9 mouse cellular contexts compared by ENCODE assay signal in the genomic region with DNA sequence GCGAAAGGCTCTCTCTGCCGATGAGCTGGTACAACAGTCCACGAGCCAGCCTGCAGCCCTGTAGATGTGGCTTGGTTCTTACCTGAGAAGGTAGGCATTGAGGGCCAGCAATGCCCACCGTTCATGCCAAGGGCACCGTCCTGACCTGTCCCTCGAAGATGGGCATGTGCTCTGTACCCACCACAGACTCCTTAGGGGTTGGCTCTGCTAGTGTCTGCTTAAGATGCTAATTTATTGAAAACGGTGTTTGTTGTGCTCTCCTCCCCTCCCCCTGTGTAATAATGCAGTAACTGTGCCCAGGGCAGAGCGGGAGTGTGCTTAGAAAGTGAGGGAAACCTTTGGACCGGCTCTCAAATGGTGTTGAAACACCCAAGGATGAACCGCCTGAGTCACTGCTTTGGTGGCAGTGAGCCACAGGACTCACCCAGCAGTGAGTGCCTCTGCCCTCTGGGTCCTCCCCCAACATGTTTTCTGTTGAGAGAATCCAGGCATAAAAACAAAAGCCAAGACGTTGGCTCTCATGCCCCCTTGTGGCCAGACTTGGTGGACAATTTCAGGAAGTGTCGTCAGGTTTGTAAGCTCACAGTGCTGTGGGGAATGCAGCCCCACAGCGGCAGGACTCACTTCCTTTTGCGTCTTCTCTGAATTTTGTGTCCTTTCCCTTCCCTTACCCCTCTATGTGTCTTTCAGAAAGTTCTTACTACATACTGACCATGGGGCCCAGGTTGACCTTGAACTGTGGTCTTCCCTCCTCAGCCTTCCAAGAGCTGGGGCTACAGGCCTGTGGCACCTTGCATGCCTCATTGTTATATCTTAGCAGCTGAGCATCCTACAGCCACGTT.
DNase-seq lines count a peak whose midpoint lies in the region; ATAC-seq lines count a peak whose summit lies in the region.
"Had no signal": no experiment of that assay in that cellular context is flagged by ENCODE, and none has a peak within 500 bp of the region (broad histone marks: within the 10 kb centered on the region; RNA-seq: fewer than 3 reads in every experiment).

No protein-coding gene starts in this region.

- H3K27me3 ChIP-seq in heart, embryonic 14.5 days (ENCODE audit: control insufficient read depth, insufficient read depth, low read length), result no peaks in the 10 kb centered on the region
- H3K27me3 ChIP-seq in liver, embryonic 13.5 days, result no peaks in the 10 kb centered on the region
- no peaks in the 10 kb centered on the region for H3K27me3 ChIP-seq in stomach, embryonic 16.5 days (ENCODE audit: control insufficient read depth, insufficient read depth, low read length)

- H3K36me3 ChIP-seq in heart, embryonic 14.5 days (ENCODE audit: control insufficient read depth, insufficient read depth, low read length), result no peaks in the 10 kb centered on the region
- no peaks in the 10 kb centered on the region for H3K36me3 ChIP-seq in liver, embryonic 13.5 days
- H3K36me3 ChIP-seq in stomach, embryonic 16.5 days (ENCODE audit: control insufficient read depth, insufficient read depth, low read length), result no peaks in the 10 kb centered on the region

- peak overlapping the region; percentile 48; the same call in 1 of the 2 replicates for H3K9ac ChIP-seq in heart, embryonic 14.5 days (ENCODE audit: low read length)
- no peak overlapping the region for H3K9ac ChIP-seq in liver, embryonic 13.5 days
- peak overlapping the region; percentile 14; the same call in 1 of the 2 replicates for H3K9ac ChIP-seq in stomach, embryonic 16.5 days (ENCODE audit: low read length)

- H3K9me3 ChIP-seq in heart, embryonic 14.5 days (ENCODE audit: control insufficient read depth, low read length), result no peaks in the 10 kb centered on the region
- no peaks in the 10 kb centered on the region for H3K9me3 ChIP-seq in liver, embryonic 13.5 days (replicated peaks)
- H3K9me3 ChIP-seq in stomach, embryonic 16.5 days (replicated peaks; ENCODE audit: control insufficient read depth, low read length), result peaks cover 6% of the 10 kb centered on the region; the same call in 1 of the 2 replicates

- H3K4me2 ChIP-seq in heart, embryonic 14.5 days (ENCODE audit: low read length), result peak overlapping the region; percentile 48
- H3K4me2 ChIP-seq in liver, embryonic 13.5 days, result peak overlapping the region; percentile 6; the same call in 1 of the 2 replicates
- 0 out of 2 replicates have a peak overlapping the region, but pooled peaks have one; percentile 9 for H3K4me2 ChIP-seq in stomach, embryonic 16.5 days (ENCODE audit: low read depth, low read length)

- H3K27ac ChIP-seq in heart, embryonic 14.5 days (replicated peaks in 1 of 2; ENCODE audit: control insufficient read depth in 1 of 2, insufficient read depth in 1 of 2, low read depth in 2 of 2, low read length in 2 of 2), result peak overlapping the region in 1 of 2 experiments; percentile 74; a peak in 2 of 4 replicates
- no peak overlapping the region for H3K27ac ChIP-seq in liver, embryonic 13.5 days
- peak overlapping the region; percentile 57 for H3K27ac ChIP-seq in stomach, embryonic 16.5 days (ENCODE audit: low read length)

- H3K4me1 ChIP-seq in heart, embryonic 14.5 days (ENCODE audit: control insufficient read depth in 2 of 2, insufficient read depth in 2 of 2, low read length in 2 of 2), result peaks cover 6 to 11% of the 10 kb centered on the region in 2 experiments
- H3K4me1 ChIP-seq in liver, embryonic 13.5 days (replicated peaks), result peaks cover 11% of the 10 kb centered on the region
- peaks cover 9% of the 10 kb centered on the region for H3K4me1 ChIP-seq in stomach, embryonic 16.5 days (ENCODE audit: control insufficient read depth, insufficient read depth, low read length)

- 35% methylated on average over 15 of the region's 15 CpGs for WGBS in heart, embryonic 14.5 days
- WGBS in liver, embryonic 13.5 days (ENCODE audit: insufficient replicate concordance), result 39% methylated on average over 15 of the region's 15 CpGs
- WGBS in stomach, embryonic 16.5 days, result 39% methylated on average over 15 of the region's 15 CpGs

- ATAC-seq in heart, embryonic 14.5 days (ENCODE audit: insufficient number of reproducible peaks, insufficient read depth, low FRiP score, low read depth), result peak; percentile 86
- ATAC-seq in liver, embryonic 13.5 days (ENCODE audit: low read depth), result peak; percentile 83
- peak; percentile 90 for ATAC-seq in stomach, embryonic 16.5 days (ENCODE audit: insufficient read depth, low FRiP score)

- no peak overlapping the region for H3K4me3 ChIP-seq in heart, embryonic 14.5 days (ENCODE audit: control insufficient read depth in 1 of 2, insufficient read depth in 1 of 2, low read depth in 1 of 2, low read length in 2 of 2)
- no peak overlapping the region for H3K4me3 ChIP-seq in liver, embryonic 13.5 days (replicated peaks)
- H3K4me3 ChIP-seq in stomach, embryonic 16.5 days (replicated peaks; ENCODE audit: low read length), result no peak overlapping the region
- H3K4me3 ChIP-seq: erythroblast, embryonic 14.5 days had no signal

- DNase-seq in CD4-positive helper T cell, adult 2 months (ENCODE audit: low read depth, low spot score), result peak; percentile 90
- peak; percentile 70 for DNase-seq in brain, embryonic 18.5 days (ENCODE audit: low read depth, low spot score)
- DNase-seq in fibroblast of lung, adult 2 months (ENCODE audit: low read depth), result peak; percentile 96
- peak; percentile 96 for DNase-seq in kidney, postnatal 14 days
- peak; percentile 76 for DNase-seq in liver, embryonic 13.5 days
- peak; percentile 91 for DNase-seq in neural tube, embryonic 10.5 days (ENCODE audit: extremely low spot score, low spot score)
